Mouse (Mus musculus): Measurements from ENCODE around the gene Lhx8.

DNA sequence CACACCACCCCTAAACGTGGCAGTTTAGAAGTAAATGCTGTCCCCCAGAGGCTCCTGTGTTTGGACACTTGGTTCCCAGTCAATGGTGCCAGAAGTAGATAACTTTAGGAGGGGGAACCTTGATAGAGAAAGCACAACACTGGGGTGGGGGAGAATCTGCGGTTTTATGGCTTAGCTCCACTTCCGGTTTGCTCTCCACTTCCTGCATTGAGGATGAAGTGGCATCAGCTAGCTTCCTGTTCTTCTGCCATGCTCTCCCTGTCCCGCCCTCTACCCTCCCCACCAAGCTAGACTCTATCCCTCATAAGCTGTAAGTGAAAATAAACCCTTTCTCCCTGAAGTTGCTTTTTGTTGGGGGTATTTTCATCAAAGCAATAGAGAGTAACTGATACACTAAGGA, 29.4 kb downstream of the Lhx8 start:
- TF ChIP-seq POLR2A (IDR thresholded peaks at IDR 0.05; ENCODE audit: insufficient read depth, low read depth, low read length): no peak
- TF ChIP-seq CTCF (IDR thresholded peaks at IDR 0.05; ENCODE audit: insufficient read depth, low read depth, low read length): no peak

Data from olfactory bulb, adult 2 months (tissue).